Mouse (Mus musculus) kidney, adult 18-20 months (tissue): ENCODE data around the gene Gm3138.
"Not testable (repeated sequence)": the region's sequence is repeated elsewhere in the genome, so short reads cannot be mapped to it uniquely, and the experiment has no call there.

Experiments
- DNase-seq: peaks from one replicate; pipeline ENCODE4 v3.0.0; 2021

Gm3138 gene

GRCm38 (mm10) chr14:4249331-4249730 is at the start of gene Gm3138:
Gene Gm3138, plus strand, starts transcription at chr14:4249631.
- not testable (repeated sequence) for DNase-seq

- not testable (repeated sequence) for DNase-seq
These were observed 20.0 kb downstream of the Gm3138 start for GRCm38 (mm10) chr14:4269238-4269950.

- DNase-seq = not testable (repeated sequence)
These were observed 30.4 kb downstream of the Gm3138 start for GRCm38 (mm10) chr14:4279828-4280227.
